Mouse (Mus musculus): ENCODE measurements around the gene Rbm18.

DNA sequence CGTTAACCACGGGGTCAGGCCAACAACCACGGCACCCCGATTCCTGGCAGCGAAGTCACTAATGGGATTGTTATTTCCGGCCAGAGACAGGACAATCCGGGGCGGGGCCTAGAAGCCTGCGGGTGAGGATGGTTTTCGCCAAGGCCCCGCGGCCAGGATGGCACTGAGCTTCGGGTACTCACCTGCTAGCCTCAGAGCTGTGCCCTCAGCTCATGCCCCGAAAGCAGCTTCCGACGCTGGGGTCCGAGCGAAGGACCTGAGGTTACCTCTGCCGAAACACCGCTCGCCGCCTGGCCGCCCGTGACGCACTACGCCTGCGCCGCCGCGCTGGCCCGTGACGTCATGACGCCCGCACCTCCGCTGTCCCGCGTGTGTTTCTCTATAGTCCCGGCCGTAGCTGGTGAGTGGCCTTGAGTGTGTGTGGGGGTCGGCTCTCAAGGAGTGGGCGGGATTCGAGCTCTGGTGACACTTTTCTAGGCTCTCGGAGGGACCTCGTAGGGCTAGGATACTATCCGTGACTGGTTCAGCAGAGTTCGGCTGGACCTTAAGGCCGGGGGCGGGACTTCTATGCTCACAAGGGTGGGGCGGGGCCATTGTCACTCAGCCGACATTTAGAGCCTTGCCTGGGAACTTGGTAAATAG lies at the start of gene Rbm18, which contains the start of gene Mrrf:
- no peak for TF ChIP-seq CTCF (IDR thresholded peaks at IDR 0.05; ENCODE audit: borderline replicate concordance, insufficient read depth, low read depth, low read length)
- peak; percentile 94 for TF ChIP-seq POLR2A (IDR thresholded peaks at IDR 0.05; ENCODE audit: borderline replicate concordance, insufficient read depth, low read length)
